Mouse (Mus musculus): ENCODE results near the gene Nras.

- TF ChIP-seq CTCF (IDR thresholded peaks at IDR 0.05; ENCODE audit: low read depth, low read length) (no peak), TAL1 (conservative IDR thresholded peaks at IDR 0.05; ENCODE audit: low read depth, low read length) (no peak)
Observed at GRCm38 (mm10) chr3:103058207-103059157, at the start of gene Nras.

Data from G1E (cell line).